Mouse (Mus musculus): ENCODE measurements at regions not wholly inside any gene's neighbourhood (a gene's known extent, or its start where the extent isn't known, plus 50 kb on each side); places are given as distances from the start of the nearest gene placed in this dataset.
"Not testable (repeated sequence)": the region's sequence is repeated elsewhere in the genome, so short reads cannot be mapped to it uniquely, and the experiment has no call there.

DNA sequence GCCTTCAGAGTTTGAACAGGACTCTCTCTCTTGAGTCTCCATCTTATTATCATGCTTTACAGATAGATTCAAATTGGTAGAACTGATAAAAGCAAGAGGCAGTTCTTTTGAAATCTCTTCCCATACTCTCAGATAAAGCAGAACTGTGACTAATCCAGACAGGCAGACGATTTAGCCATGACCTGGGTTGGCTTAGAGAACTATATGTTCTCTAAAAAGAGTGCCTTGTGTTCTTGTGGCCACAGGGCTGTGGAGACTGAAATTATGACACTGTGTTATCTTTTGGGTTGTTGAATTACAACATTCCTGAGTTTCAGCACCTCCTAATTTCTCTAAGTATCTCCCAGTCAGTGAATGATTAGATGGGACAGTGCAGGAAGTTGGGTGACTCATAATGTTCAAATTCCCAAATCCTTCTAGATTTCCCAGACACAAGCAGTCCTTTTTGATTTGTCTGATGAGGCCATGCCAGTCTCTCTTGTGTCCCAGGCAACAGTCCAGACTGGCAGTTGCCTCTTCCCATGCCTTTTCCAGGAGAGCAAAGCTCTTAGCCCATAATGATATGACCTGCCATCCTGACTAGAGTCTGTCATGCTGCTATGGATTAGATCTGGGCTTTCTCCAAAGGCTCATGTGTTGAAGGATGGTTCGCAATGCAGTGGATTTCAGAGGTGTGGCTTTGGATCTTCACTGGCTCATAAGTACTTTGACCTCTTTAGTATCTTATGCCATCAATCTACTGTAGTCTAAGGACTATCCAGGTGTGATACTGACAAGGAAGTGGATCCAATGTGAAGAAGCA is 66.4 kb upstream of the Tbl1xr1 start:
- TF ChIP-seq CTCF (IDR thresholded peaks at IDR 0.05; ENCODE audit: insufficient read depth, low read depth, low read length) (no peak), POLR2A (IDR thresholded peaks at IDR 0.05; ENCODE audit: insufficient read depth, low read depth, low read length) (no peak)
- WGBS, result 90% methylated on average over 2 of the region's 2 CpGs
- Histone ChIP-seq H3K27ac (ENCODE audit: insufficient read depth, low read depth, low read length) (no peak overlapping the region), H3K4me3 (ENCODE audit: insufficient read depth, low read depth, low read length) (no peak overlapping the region), H3K4me1 (ENCODE audit: control insufficient read depth, insufficient read depth, low read length) (no peaks in the 10 kb centered on the region)

DNA sequence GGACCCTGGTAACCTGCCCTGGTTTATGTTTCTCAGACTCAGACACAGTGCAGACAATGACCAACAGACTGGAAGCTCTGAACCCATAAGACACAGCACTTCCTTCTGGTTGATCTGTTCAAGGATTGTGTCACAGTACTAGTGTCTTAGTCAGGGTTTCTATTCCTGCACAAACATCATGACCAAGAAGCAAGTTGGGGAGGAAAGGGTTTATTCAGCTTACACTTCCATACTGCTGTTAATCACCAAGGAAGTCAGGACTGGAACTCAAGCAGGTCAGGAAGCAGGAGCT is 65.8 kb upstream of the Tbl1xr1 start:
- not testable (repeated sequence) for H3K27ac ChIP-seq (ENCODE audit: insufficient read depth, low read depth, low read length); H3K4me1 ChIP-seq (ENCODE audit: control insufficient read depth, insufficient read depth, low read length); H3K4me3 ChIP-seq (ENCODE audit: insufficient read depth, low read depth, low read length)

DNA sequence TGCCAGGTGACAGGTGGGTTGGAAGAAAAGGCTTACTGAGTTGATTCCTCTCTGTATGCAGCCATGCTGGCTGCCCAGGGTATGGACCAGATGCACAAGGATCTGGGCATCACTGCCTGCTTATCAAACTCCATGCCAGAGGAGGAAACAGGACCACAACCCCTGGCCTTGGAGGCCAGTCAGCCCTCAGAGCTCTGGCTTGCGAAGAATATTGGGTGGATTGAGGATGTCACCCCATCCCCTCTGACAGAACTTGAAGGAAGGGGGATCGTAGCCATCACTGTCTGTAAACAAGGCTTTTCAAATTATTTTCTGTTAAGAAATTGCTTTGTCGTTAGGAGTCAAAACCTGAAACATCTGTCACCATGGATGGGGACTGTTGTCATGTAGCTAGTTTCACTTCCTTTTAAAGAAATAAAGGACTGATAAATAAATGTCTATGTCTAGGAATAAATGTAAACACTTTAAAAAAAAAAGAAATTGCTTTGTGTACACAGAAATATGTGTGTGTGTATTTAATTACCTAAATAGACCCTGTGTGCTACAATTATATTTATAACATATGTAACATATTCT is 55.0 kb upstream of the Tbl1xr1 start:
- Histone ChIP-seq H3K4me1 (ENCODE audit: control insufficient read depth, insufficient read depth, low read length) (no peaks in the 10 kb centered on the region), H3K4me3 (ENCODE audit: insufficient read depth, low read depth, low read length) (no peak overlapping the region), H3K27ac (ENCODE audit: insufficient read depth, low read depth, low read length) (no peak overlapping the region)
- WGBS, result 94% methylated on average over 3 of the region's 3 CpGs
- TF ChIP-seq POLR2A (IDR thresholded peaks at IDR 0.05; ENCODE audit: insufficient read depth, low read depth, low read length) (no peak), CTCF (IDR thresholded peaks at IDR 0.05; ENCODE audit: insufficient read depth, low read depth, low read length) (no peak)

GRCm38 (mm10) chr3:22022418-22022817 is 54.0 kb upstream of the Tbl1xr1 start:
- TF ChIP-seq POLR2A (IDR thresholded peaks at IDR 0.05; ENCODE audit: insufficient read depth, low read depth, low read length) (no peak), CTCF (IDR thresholded peaks at IDR 0.05; ENCODE audit: insufficient read depth, low read depth, low read length) (no peak)
- WGBS, result 65% methylated on average over 2 of the region's 2 CpGs
- H3K4me3 ChIP-seq (ENCODE audit: insufficient read depth, low read depth, low read length), result no peak overlapping the region
- H3K4me1 ChIP-seq (ENCODE audit: control insufficient read depth, insufficient read depth, low read length), result no peaks in the 10 kb centered on the region
- no peak overlapping the region for H3K27ac ChIP-seq (ENCODE audit: insufficient read depth, low read depth, low read length)

GRCm38 (mm10) chr3:22023049-22023448 is 53.4 kb upstream of the Tbl1xr1 start:
- no peak for TF ChIP-seq CTCF (IDR thresholded peaks at IDR 0.05; ENCODE audit: insufficient read depth, low read depth, low read length)
- TF ChIP-seq POLR2A (IDR thresholded peaks at IDR 0.05; ENCODE audit: insufficient read depth, low read depth, low read length), result no peak
- no peaks in the 10 kb centered on the region for H3K4me1 ChIP-seq (ENCODE audit: control insufficient read depth, insufficient read depth, low read length)
- 79% methylated on average over 6 of the region's 6 CpGs for WGBS
- no peak overlapping the region for H3K27ac ChIP-seq (ENCODE audit: insufficient read depth, low read depth, low read length)
- H3K4me3 ChIP-seq (ENCODE audit: insufficient read depth, low read depth, low read length), result no peak overlapping the region

DNA sequence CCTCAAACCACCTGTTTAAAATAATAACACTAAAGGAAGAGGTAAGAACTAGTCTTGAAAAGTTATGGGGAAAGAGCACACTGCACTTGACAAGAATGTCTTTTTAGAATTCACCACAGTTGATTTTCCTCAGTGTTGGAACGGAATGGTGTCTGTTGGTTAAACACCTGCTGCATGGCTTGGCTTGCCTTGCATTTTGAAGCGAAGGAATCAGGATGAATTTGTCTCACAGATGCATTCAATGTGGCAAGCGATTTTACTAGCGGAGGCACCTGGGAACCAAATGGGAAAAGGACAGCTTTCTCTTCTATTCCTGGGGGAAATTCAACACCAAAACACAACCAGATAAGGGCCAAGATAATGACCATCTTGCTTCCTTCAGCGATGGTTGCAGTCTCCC is 52.9 kb upstream of the Tbl1xr1 start:
- WGBS, result 85% methylated on average over 5 of the region's 5 CpGs
- Histone ChIP-seq H3K27ac (ENCODE audit: insufficient read depth, low read depth, low read length) (no peak overlapping the region), H3K4me3 (ENCODE audit: insufficient read depth, low read depth, low read length) (no peak overlapping the region), H3K4me1 (ENCODE audit: control insufficient read depth, insufficient read depth, low read length) (no peaks in the 10 kb centered on the region)
- TF ChIP-seq POLR2A (IDR thresholded peaks at IDR 0.05; ENCODE audit: insufficient read depth, low read depth, low read length), result no peak
- TF ChIP-seq CTCF (IDR thresholded peaks at IDR 0.05; ENCODE audit: insufficient read depth, low read depth, low read length), result no peak

DNA sequence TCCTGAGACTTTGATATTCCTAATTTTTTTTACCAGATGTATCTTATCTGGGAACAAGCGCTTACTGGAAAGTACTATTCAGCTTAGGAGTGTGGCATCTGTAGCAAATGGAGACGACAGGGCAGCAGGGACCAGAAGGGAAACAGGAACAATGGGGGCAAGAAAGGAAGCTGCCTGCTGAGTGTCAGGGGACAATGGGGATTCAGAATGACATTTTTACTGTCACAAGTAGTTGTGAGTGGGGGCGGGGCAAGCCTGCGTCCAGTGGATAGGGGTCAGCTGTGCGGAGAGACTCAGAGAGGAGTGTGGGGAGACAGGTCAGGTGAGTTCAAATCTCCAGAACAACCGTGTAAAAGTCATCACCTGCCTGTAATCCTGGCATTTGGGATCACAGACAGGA is 52.3 kb upstream of the Tbl1xr1 start:
- H3K4me1 ChIP-seq (ENCODE audit: control insufficient read depth, insufficient read depth, low read length), result no peaks in the 10 kb centered on the region
- no peak overlapping the region for H3K27ac ChIP-seq (ENCODE audit: insufficient read depth, low read depth, low read length)
- 57% methylated on average over 6 of the region's 6 CpGs for WGBS
- no peak overlapping the region for H3K4me3 ChIP-seq (ENCODE audit: insufficient read depth, low read depth, low read length)
- no peak for TF ChIP-seq POLR2A (IDR thresholded peaks at IDR 0.05; ENCODE audit: insufficient read depth, low read depth, low read length)
- no peak for TF ChIP-seq CTCF (IDR thresholded peaks at IDR 0.05; ENCODE audit: insufficient read depth, low read depth, low read length)

DNA sequence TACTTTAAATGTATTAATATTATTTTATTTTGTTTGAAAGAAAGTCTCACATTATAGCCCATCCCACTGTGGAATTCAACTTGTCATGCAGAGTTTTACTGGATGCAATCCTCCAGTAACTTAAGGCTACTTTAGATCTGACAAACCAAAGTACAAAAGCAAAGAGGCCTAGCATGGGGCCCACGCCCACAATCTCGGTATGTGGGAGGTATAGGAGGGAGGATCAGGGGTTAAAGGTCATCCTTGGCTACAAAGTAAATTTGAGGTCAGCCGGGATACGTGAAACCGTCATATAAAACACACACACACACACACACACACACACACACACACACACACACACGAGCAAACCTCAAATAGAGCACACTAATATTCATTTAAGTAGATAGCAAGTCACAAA is 51.3 kb upstream of the Tbl1xr1 start:
- H3K4me1 ChIP-seq (ENCODE audit: control insufficient read depth, insufficient read depth, low read length), result no peaks in the 10 kb centered on the region
- 78% methylated on average over 6 of the region's 6 CpGs for WGBS
- TF ChIP-seq CTCF (IDR thresholded peaks at IDR 0.05; ENCODE audit: insufficient read depth, low read depth, low read length), result no peak
- TF ChIP-seq POLR2A (IDR thresholded peaks at IDR 0.05; ENCODE audit: insufficient read depth, low read depth, low read length), result no peak
- no peak overlapping the region for H3K4me3 ChIP-seq (ENCODE audit: insufficient read depth, low read depth, low read length)
- H3K27ac ChIP-seq (ENCODE audit: insufficient read depth, low read depth, low read length), result no peak overlapping the region

- WGBS, result 61% methylated on average over 8 of the region's 8 CpGs
- no peak overlapping the region for H3K27ac ChIP-seq (ENCODE audit: insufficient read depth, low read depth, low read length)
- no peak for TF ChIP-seq POLR2A (IDR thresholded peaks at IDR 0.05; ENCODE audit: insufficient read depth, low read depth, low read length)
- TF ChIP-seq CTCF (IDR thresholded peaks at IDR 0.05; ENCODE audit: insufficient read depth, low read depth, low read length), result no peak
- H3K4me1 ChIP-seq (ENCODE audit: control insufficient read depth, insufficient read depth, low read length), result no peaks in the 10 kb centered on the region
- H3K4me3 ChIP-seq (ENCODE audit: insufficient read depth, low read depth, low read length), result no peak overlapping the region
Observed at GRCm38 (mm10) chr3:22025615-22026014, 50.8 kb upstream of the Tbl1xr1 start.
